Mouse (Mus musculus): ENCODE measurements around the gene Dppa1. TPM values are rescaled to one million over a fixed set of nuclear protein-coding genes. Genes with fewer than 3 reads are reported as not detected.

Dppa1 gene
- polyA plus RNA-seq, 1 experiment from 2014 or later, result not detected

DNA sequence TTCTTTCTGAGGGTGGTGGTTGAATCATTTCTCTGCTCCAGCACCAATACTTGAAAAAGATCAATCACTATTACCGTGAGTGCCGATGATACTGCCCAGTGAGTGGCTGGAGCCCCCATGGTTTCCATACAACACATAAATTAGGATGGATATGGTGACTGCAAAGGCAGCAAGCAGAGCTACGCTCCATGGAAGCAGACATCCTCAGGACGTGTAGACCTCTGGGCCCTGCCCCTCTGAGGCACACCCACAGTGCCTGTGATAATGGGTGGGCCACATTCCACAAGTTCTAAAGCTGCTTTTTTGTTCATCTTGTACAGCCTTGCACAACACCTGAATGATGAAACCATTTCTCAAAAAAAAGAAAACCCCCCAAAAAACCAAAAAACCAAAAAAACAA is 68.0 kb downstream of the Dppa1 start:
- H3K27ac ChIP-seq (ENCODE audit: low read depth, low read length), result no peak overlapping the region
- no peak overlapping the region for H3K4me3 ChIP-seq (ENCODE audit: low read depth, low read length)
- 78% methylated on average over 4 of the region's 4 CpGs for WGBS
- H3K27me3 ChIP-seq (replicated peaks; ENCODE audit: control insufficient read depth, insufficient read depth, low read length), result no peaks in the 10 kb centered on the region
- H3K9ac ChIP-seq (ENCODE audit: low read depth, low read length), result no peak overlapping the region
- H3K36me3 ChIP-seq (ENCODE audit: control insufficient read depth, insufficient read depth), result no peaks in the 10 kb centered on the region
- ATAC-seq, result no peak
- H3K9me3 ChIP-seq (ENCODE audit: control insufficient read depth), result no peaks in the 10 kb centered on the region
- no peak overlapping the region for H3K4me2 ChIP-seq (replicated peaks; ENCODE audit: low read depth)
- H3K4me1 ChIP-seq (replicated peaks; ENCODE audit: control insufficient read depth, insufficient read depth, low read length), result no peaks in the 10 kb centered on the region
- TF ChIP-seq CTCF (IDR thresholded peaks at IDR 0.05; ENCODE audit: low read depth), result no peak

Other genes with a start within 250 kb of the Dppa1 start
- 0.07 and 0.09 TPM in 2 replicates for gene Itk, start 239.7 kb downstream of the Dppa1 start, polyA plus RNA-seq (2015; fragmentation: Nextera tagmentation; extraction: Ambion mirVana)
- not detected in 2 replicates for gene Fam71b, start 232.7 kb downstream of the Dppa1 start, polyA plus RNA-seq (2015; fragmentation: Nextera tagmentation; extraction: Ambion mirVana)
- 40.6 and 43.0 TPM in 2 replicates for gene Med7, start 192.3 kb downstream of the Dppa1 start, polyA plus RNA-seq (2015; fragmentation: Nextera tagmentation; extraction: Ambion mirVana)
- 0.21 and 0.22 TPM in 2 replicates for gene Havcr2, start 174.3 kb downstream of the Dppa1 start, polyA plus RNA-seq (2015; fragmentation: Nextera tagmentation; extraction: Ambion mirVana)
- gene Gm12169, start 105.0 kb downstream of the Dppa1 start, polyA plus RNA-seq (2015; fragmentation: Nextera tagmentation; extraction: Ambion mirVana), result not detected in 2 replicates
- not detected in 2 replicates for gene BC053393, start 57.7 kb downstream of the Dppa1 start, polyA plus RNA-seq (2015; fragmentation: Nextera tagmentation; extraction: Ambion mirVana)
- 1.9 and 2.7 TPM in 2 replicates for gene Timd2, start 77.8 kb upstream of the Dppa1 start, polyA plus RNA-seq (2015; fragmentation: Nextera tagmentation; extraction: Ambion mirVana)
- gene Havcr1, start 105.8 kb upstream of the Dppa1 start, polyA plus RNA-seq (2015; fragmentation: Nextera tagmentation; extraction: Ambion mirVana), result not detected in 2 replicates
- 1.7 and 1.8 TPM in 2 replicates for gene Timd4, start 181.5 kb upstream of the Dppa1 start, polyA plus RNA-seq (2015; fragmentation: Nextera tagmentation; extraction: Ambion mirVana)

Measured in intestine, postnatal 0 days (tissue).